Mouse (Mus musculus) myocyte (in vitro differentiated cells): ENCODE results near the gene Calcb.

Experiments
- CEBPB ChIP-seq: IDR thresholded peaks from 2 replicates; pipeline ENCODE4 v1.6.1; 2011; ENCODE audit warnings: mild to moderate bottlenecking, moderate library complexity; ENCODE audit not compliant: poor library complexity, insufficient read depth, severe bottlenecking
- E2F4 ChIP-seq: IDR thresholded peaks from one replicate; pipeline ENCODE4 v1.6.1; 2011; ENCODE audit warnings: mild to moderate bottlenecking, control low read depth, moderate library complexity; ENCODE audit not compliant: insufficient read depth
- MYOG ChIP-seq, 3 experiments: IDR thresholded peaks; one replicate each; pipeline ENCODE4 v1.6.1; 2011; ENCODE audit warnings: control low read depth in 2 of 3, low read depth in 2 of 3, mild to moderate bottlenecking in 2 of 3; ENCODE audit not compliant: insufficient read length in 2 of 3, control insufficient read depth in 1 of 3, insufficient read depth in 1 of 3
- POLR2A ChIP-seq: IDR thresholded peaks from one replicate; pipeline ENCODE4 v1.6.1; 2011; ENCODE audit warnings: low read depth, mild to moderate bottlenecking, control low read depth, moderate library complexity; ENCODE audit not compliant: insufficient read length
- SRF ChIP-seq: IDR thresholded peaks from one replicate; pipeline ENCODE4 v1.6.1; 2011; ENCODE audit warnings: low read depth; ENCODE audit not compliant: control insufficient read depth, insufficient read length

GRCm38 (mm10) chr7:114745481-114746271 lies 27.2 kb downstream of the Calcb start:
- no peak for TF ChIP-seq MYOG (IDR thresholded peaks at IDR 0.05; ENCODE audit: control insufficient read depth in 1 of 3, insufficient read depth in 1 of 3, insufficient read length in 2 of 3, low read depth in 2 of 3)
- TF ChIP-seq E2F4: no peak
- TF ChIP-seq POLR2A: no peak
- no peak for TF ChIP-seq CEBPB
- no peak for TF ChIP-seq SRF
